Comparison of ENCODE assay signal across 12 mouse cellular contexts in the genomic region with DNA sequence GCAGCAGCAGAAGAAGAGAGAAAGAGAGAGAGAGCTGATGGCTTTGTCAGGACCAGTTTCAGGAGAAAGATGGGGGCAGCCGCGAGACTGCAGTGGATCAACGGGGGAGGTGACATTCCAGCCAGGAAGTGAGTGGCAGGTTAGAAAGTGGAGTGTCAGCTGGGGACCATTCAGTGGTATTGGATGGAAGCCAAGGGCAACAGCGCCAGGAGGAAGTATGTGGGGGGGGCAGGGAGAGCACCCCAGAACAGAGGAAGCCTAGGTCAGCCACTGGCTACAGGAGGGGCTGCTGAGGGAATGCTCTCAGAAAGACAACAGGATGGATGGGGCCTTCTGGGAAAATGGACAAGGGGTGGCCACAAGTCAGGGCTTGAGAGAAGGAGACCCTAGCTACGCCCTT. TPM values are rescaled to one million over a fixed set of nuclear protein-coding genes. Genes with fewer than 3 reads are reported as not detected.
A peak's percentile ranks its signal among the peaks of the same experiment; 100 is the strongest.
DNase-seq lines count a peak whose midpoint lies in the region; ATAC-seq and TF ChIP-seq lines count a peak whose summit lies in the region.
"Had no signal": no experiment of that assay in that cellular context is flagged by ENCODE, and none has a peak within 500 bp of the region (broad histone marks: within the 10 kb centered on the region; RNA-seq: fewer than 3 reads in every experiment).

No protein-coding gene starts in this region.

- no peaks in the 10 kb centered on the region for H3K36me3 ChIP-seq in heart, embryonic 10.5 days
- no peaks in the 10 kb centered on the region for H3K36me3 ChIP-seq in lung, embryonic 14.5 days (ENCODE audit: insufficient read depth)
- H3K36me3 ChIP-seq in forebrain, embryonic 16.5 days (ENCODE audit: control insufficient read depth, insufficient read depth), result no peaks in the 10 kb centered on the region
- no peaks in the 10 kb centered on the region for H3K36me3 ChIP-seq in neural tube, embryonic 14.5 days (ENCODE audit: control insufficient read depth, insufficient read depth, low read length)
- H3K36me3 ChIP-seq: midbrain, embryonic 12.5 days; stomach, embryonic 15.5 days had no signal

- no peak overlapping the region; the same call in 1 of the 2 replicates for H3K4me2 ChIP-seq in lung, embryonic 14.5 days
- H3K4me2 ChIP-seq in forebrain, embryonic 16.5 days (ENCODE audit: low read length), result no peak overlapping the region
- H3K4me2 ChIP-seq in neural tube, embryonic 14.5 days (ENCODE audit: low read depth, low read length), result no peak overlapping the region
- H3K4me2 ChIP-seq: midbrain, embryonic 12.5 days; stomach, embryonic 15.5 days had no signal

- ATAC-seq in lung, embryonic 14.5 days (ENCODE audit: insufficient read depth), result peak; percentile 73
- 0 out of 2 replicates have a peak, but pooled peaks have one; percentile 5 for ATAC-seq in forebrain, embryonic 16.5 days
- ATAC-seq in neural tube, embryonic 14.5 days (ENCODE audit: low read depth), result peak; percentile 41; the same call in 1 of the 2 replicates
- ATAC-seq in erythroid progenitor cell, adult 5-6 weeks (replicated peaks; ENCODE audit: low FRiP score, poor library complexity, severe bottlenecking), result no peak

- TF ChIP-seq CTCF in lung, embryonic 14.5 days (IDR thresholded peaks at IDR 0.05; ENCODE audit: low read depth), result peak; percentile 31; the same call in 1 of the 2 replicates

- peaks cover 75% of the 10 kb centered on the region for H3K27me3 ChIP-seq in heart, embryonic 10.5 days (ENCODE audit: insufficient read depth, poor library complexity, severe bottlenecking)
- peaks cover 10% of the 10 kb centered on the region; the same call in 1 of the 2 replicates for H3K27me3 ChIP-seq in lung, embryonic 14.5 days (ENCODE audit: insufficient read depth, low read length)
- no peaks in the 10 kb centered on the region for H3K27me3 ChIP-seq in forebrain, embryonic 16.5 days (replicated peaks; ENCODE audit: control insufficient read depth, insufficient read depth, low read length)
- no peaks in the 10 kb centered on the region for H3K27me3 ChIP-seq in neural tube, embryonic 14.5 days (ENCODE audit: control insufficient read depth, insufficient read depth, low read length)

- intact Hi-C loops in heart, postnatal 10 days (cut with DNase I), result no loop called here

- WGBS in heart, embryonic 10.5 days, result 36% methylated on average over 5 of the region's 5 CpGs
- 13% methylated on average over 5 of the region's 5 CpGs for WGBS in lung, embryonic 14.5 days
- 21% methylated on average over 5 of the region's 5 CpGs for WGBS in forebrain, embryonic 16.5 days
- WGBS in neural tube, embryonic 14.5 days, result 36% methylated on average over 5 of the region's 5 CpGs

- H3K4me1 ChIP-seq in heart, embryonic 10.5 days, result peaks cover 38% of the 10 kb centered on the region
- H3K4me1 ChIP-seq in lung, embryonic 14.5 days (ENCODE audit: insufficient read depth), result peaks cover 26% of the 10 kb centered on the region
- H3K4me1 ChIP-seq in forebrain, embryonic 16.5 days (replicated peaks; ENCODE audit: control insufficient read depth, insufficient read depth, low read length), result peaks cover 12% of the 10 kb centered on the region
- H3K4me1 ChIP-seq in neural tube, embryonic 14.5 days (ENCODE audit: control insufficient read depth, insufficient read depth, low read length), result peaks cover 14% of the 10 kb centered on the region

- no peak overlapping the region for H3K9ac ChIP-seq in lung, embryonic 14.5 days
- no peak overlapping the region for H3K9ac ChIP-seq in forebrain, embryonic 16.5 days (replicated peaks; ENCODE audit: low read depth, low read length)
- H3K9ac ChIP-seq in neural tube, embryonic 14.5 days (replicated peaks; ENCODE audit: low read depth, low read length), result no peak overlapping the region
- H3K9ac ChIP-seq: midbrain, embryonic 12.5 days; stomach, embryonic 15.5 days had no signal

- H3K27ac ChIP-seq in heart, embryonic 10.5 days, result peak overlapping the region; percentile 63; the same call in 1 of the 2 replicates
- peak overlapping the region; percentile 69 for H3K27ac ChIP-seq in lung, embryonic 14.5 days (ENCODE audit: low read depth)
- peak overlapping the region; percentile 25; the same call in 1 of the 2 replicates for H3K27ac ChIP-seq in forebrain, embryonic 16.5 days (ENCODE audit: low read length)
- H3K27ac ChIP-seq in neural tube, embryonic 14.5 days (ENCODE audit: low read depth, low read length), result peak overlapping the region; percentile 44; the same call in 1 of the 2 replicates
- H3K27ac ChIP-seq: midbrain, embryonic 12.5 days; stomach, embryonic 15.5 days had no signal

- no peak for DNase-seq in heart, embryonic 10.5 days (ENCODE audit: low spot score)
- DNase-seq in heart, postnatal 10 days, result no peak
- DNase-seq in lung, embryonic 14.5 days, result peak; percentile 72
- no peak for DNase-seq in lung, postnatal 10 days
- no peak for DNase-seq in adrenal gland, postnatal 36 days
- DNase-seq: adrenal gland, adult 2 months had no signal

- no peaks in the 10 kb centered on the region for H3K9me3 ChIP-seq in heart, embryonic 10.5 days
- H3K9me3 ChIP-seq in lung, embryonic 14.5 days (ENCODE audit: low read depth, low read length), result no peaks in the 10 kb centered on the region
- no peaks in the 10 kb centered on the region for H3K9me3 ChIP-seq in forebrain, embryonic 16.5 days (ENCODE audit: control insufficient read depth, low read length)
- H3K9me3 ChIP-seq in neural tube, embryonic 14.5 days (ENCODE audit: control insufficient read depth, low read length), result no peaks in the 10 kb centered on the region
- H3K9me3 ChIP-seq: midbrain, embryonic 12.5 days; stomach, embryonic 15.5 days had no signal

- H3K4me3 ChIP-seq in heart, embryonic 10.5 days, result no peak overlapping the region
- H3K4me3 ChIP-seq in lung, embryonic 14.5 days (ENCODE audit: low read depth, low read length), result no peak overlapping the region
- H3K4me3 ChIP-seq in forebrain, embryonic 16.5 days (replicated peaks; ENCODE audit: low read length), result no peak overlapping the region
- no peak overlapping the region for H3K4me3 ChIP-seq in neural tube, embryonic 14.5 days (ENCODE audit: low read depth, low read length)
- H3K4me3 ChIP-seq: midbrain, embryonic 12.5 days; stomach, embryonic 15.5 days had no signal

RNA-seq across cellular contexts. Expression of gene Adgrb2, which starts 17.0 kb away (rescaled TPM):
- 1.2 and 3.1 TPM in 2 replicates for polyA plus RNA-seq in heart, embryonic 10.5 days (2016; fragmentation: Nextera tagmentation; extraction: Ambion mirVana)
- 1 to 10 TPM; 3.2 to 3.4 TPM for total RNA-seq in heart, postnatal 10 days (2021)
- 2.0 TPM in 2 replicates for polyA plus RNA-seq in lung, embryonic 14.5 days (2014; fragmentation: Nextera tagmentation; extraction: Ambion mirVana)
- polyA plus RNA-seq in forebrain, embryonic 16.5 days (2015; fragmentation: Nextera tagmentation; extraction: Ambion mirVana), result 9.6 and 12.2 TPM in 2 replicates
- polyA plus RNA-seq in neural tube, embryonic 14.5 days (2014; fragmentation: Nextera tagmentation; extraction: Ambion mirVana), result 15.4 and 17.1 TPM in 2 replicates
- 10 to 100 TPM; 21.0 to 24.4 TPM for total RNA-seq in adrenal gland, postnatal 36 days (2021)
- not detected in 2 replicates for total RNA-seq in erythroid progenitor cell, adult 5-6 weeks (2015; ENCODE audit: low replicate concordance)
- not detected in 2 replicates for total RNA-seq in erythroid progenitor cell, adult 5-6 weeks (2017; ENCODE audit: low replicate concordance)
- total RNA-seq: liver, adult 2 months had no signal

RNA-seq across cellular contexts. Expression of gene Col16a1, which starts 45.9 kb away (rescaled TPM):
- 11.0 and 11.7 TPM in 2 replicates for polyA plus RNA-seq in heart, embryonic 10.5 days (2016; fragmentation: Nextera tagmentation; extraction: Ambion mirVana)
- 10 to 100 TPM; 24.6 to 25.4 TPM for total RNA-seq in heart, postnatal 10 days (2021)
- polyA plus RNA-seq in lung, embryonic 14.5 days (2014; fragmentation: Nextera tagmentation; extraction: Ambion mirVana), result 55.7 and 59.5 TPM in 2 replicates
- polyA plus RNA-seq in forebrain, embryonic 16.5 days (2015; fragmentation: Nextera tagmentation; extraction: Ambion mirVana), result 7.4 and 8.7 TPM in 2 replicates
- polyA plus RNA-seq in neural tube, embryonic 14.5 days (2014; fragmentation: Nextera tagmentation; extraction: Ambion mirVana), result 5.8 and 18.2 TPM in 2 replicates
- 10 to 100 TPM; 15.6 to 18.7 TPM for total RNA-seq in adrenal gland, postnatal 36 days (2021)
- total RNA-seq in erythroid progenitor cell, adult 5-6 weeks (2015; ENCODE audit: low replicate concordance), result 5.8 TPM in 1 of 2 replicates, not detected in the other
- total RNA-seq in erythroid progenitor cell, adult 5-6 weeks (2017; ENCODE audit: low replicate concordance), result not detected in 2 replicates
